Mouse (Mus musculus) liver, adult 2 months (tissue): ENCODE results near the gene Gp1bb.

Experiments used
- CTCF ChIP-seq: fragments of 200-500 bp; IDR thresholded peaks from 2 replicates; pipeline ENCODE4 v1.5.1; 2011; ENCODE audit warnings: low read depth, low read length, control low read depth
- POLR2A ChIP-seq: fragments of 200-500 bp; IDR thresholded peaks from 2 replicates; pipeline ENCODE4 v1.6.1; 2011; ENCODE audit warnings: low read length, control low read depth; ENCODE audit not compliant: insufficient read depth; ENCODE audit errors: extremely low read depth

DNA sequence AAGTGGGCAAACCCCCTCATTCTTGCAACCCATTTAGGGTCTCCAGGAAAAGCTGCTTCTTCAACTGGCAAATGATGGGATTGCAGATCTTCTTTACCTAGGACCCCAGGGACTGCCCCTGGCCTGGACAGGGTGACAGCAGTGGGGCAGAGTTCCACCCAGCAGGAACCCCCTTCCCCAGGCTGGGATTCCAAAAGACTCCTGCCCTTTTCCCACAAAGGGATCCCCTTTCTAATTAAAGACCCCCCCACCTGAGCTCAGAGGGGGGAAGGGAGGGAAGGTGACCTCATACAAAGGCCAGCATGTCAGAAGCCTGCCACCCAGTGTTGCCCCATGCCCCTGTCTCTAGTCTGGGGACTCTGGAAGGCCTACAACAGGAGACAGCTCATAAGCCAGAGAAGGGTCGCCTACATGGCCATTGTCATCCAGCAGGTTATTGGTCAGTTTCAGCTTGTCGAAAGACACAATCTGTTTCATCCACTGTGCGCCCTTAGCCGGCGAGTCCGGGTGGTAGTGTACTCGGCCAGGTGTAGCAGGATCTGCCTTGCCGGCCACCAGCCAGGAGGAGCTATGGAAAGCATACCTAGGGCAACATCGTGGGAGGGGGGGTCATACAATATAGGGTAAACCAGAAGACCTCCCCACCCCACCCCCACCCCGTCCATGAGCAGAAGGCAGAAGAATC, 38.4 kb downstream of the Gp1bb start:
- TF ChIP-seq CTCF (no peak), POLR2A (no peak)
